11 mouse cellular contexts compared by ENCODE assay signal in the genomic region with DNA sequence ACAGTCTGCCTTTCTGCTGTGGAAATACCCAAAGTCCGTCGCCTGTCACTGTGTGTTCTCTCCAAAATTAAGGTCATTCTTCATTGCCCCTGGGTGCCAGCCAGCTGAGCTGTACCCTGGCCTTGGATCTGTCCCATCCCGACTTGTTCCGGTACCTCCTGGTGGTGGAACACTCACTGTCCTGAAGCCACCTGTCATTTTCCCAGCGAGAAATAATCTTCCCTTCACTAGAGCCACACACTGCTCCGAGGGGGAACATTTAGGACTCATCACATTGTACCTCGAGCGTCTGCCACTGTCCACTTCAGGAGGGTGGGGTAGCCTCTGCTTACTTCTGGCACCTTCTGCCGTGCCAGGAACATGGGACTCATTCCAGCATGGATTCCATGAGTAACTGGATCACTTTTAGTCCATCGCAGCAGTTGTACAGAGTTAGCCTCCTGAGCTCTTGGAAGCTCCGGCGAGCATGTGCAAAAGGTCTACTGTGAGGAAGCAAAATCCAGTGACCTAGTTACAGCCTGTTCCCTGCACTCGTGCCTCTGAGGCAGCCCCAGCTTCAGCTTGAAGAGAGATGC.
DNase-seq lines count a peak whose midpoint lies in the region; ATAC-seq lines count a peak whose summit lies in the region.
"Had no signal": no experiment of that assay in that cellular context is flagged by ENCODE, and none has a peak within 500 bp of the region (broad histone marks: within the 10 kb centered on the region; RNA-seq: fewer than 3 reads in every experiment).

No protein-coding gene starts in this region.

- no peaks in the 10 kb centered on the region for H3K9me3 ChIP-seq in kidney, embryonic 15.5 days (replicated peaks)
- H3K9me3 ChIP-seq in forebrain, embryonic 12.5 days = no peaks in the 10 kb centered on the region
- no peaks in the 10 kb centered on the region for H3K9me3 ChIP-seq in forebrain, embryonic 14.5 days (replicated peaks; ENCODE audit: control insufficient read depth, low read length)
- H3K9me3 ChIP-seq: midbrain, embryonic 15.5 days had no signal

- peak; percentile 72 for DNase-seq in kidney, adult 11 months
- DNase-seq in thymus, postnatal 4 days = peak; percentile 52
- no peak for DNase-seq in thymus, postnatal 25 days
- peak; percentile 49 to 60 for DNase-seq in heart, adult 9 months (ENCODE audit: low spot score in 2 of 2)
- no peak for DNase-seq in forebrain, embryonic 14.5 days (ENCODE audit: low spot score)
- DNase-seq in right cerebral cortex, postnatal 4 days = no peak
- DNase-seq: right cerebral cortex, adult 18-20 months had no signal

- WGBS in kidney, embryonic 15.5 days = 89% methylated on average over 13 of the region's 13 CpGs
- 91% methylated on average over 13 of the region's 13 CpGs for WGBS in forebrain, embryonic 12.5 days
- WGBS in forebrain, embryonic 14.5 days = 93% methylated on average over 13 of the region's 13 CpGs

- no peak overlapping the region for H3K4me2 ChIP-seq in kidney, embryonic 15.5 days
- H3K4me2 ChIP-seq in forebrain, embryonic 12.5 days = no peak overlapping the region
- H3K4me2 ChIP-seq in forebrain, embryonic 14.5 days (ENCODE audit: low read length) = no peak overlapping the region
- H3K4me2 ChIP-seq: limb, embryonic 15.5 days; midbrain, embryonic 15.5 days had no signal

- ATAC-seq in kidney, embryonic 15.5 days (replicated peaks; ENCODE audit: low FRiP score) = no peak
- no peak for ATAC-seq in forebrain, embryonic 12.5 days (ENCODE audit: low FRiP score)
- no peak for ATAC-seq in forebrain, embryonic 14.5 days
- ATAC-seq: midbrain, embryonic 15.5 days had no signal

- H3K4me1 ChIP-seq in kidney, embryonic 15.5 days = peaks cover 20% of the 10 kb centered on the region
- H3K4me1 ChIP-seq in forebrain, embryonic 12.5 days = peaks cover 6% of the 10 kb centered on the region; the same call in 1 of the 2 replicates
- H3K4me1 ChIP-seq in forebrain, embryonic 14.5 days (ENCODE audit: control insufficient read depth, insufficient read depth, low read length) = peaks cover 3% of the 10 kb centered on the region; the same call in 1 of the 2 replicates

- no peak overlapping the region for H3K9ac ChIP-seq in kidney, embryonic 15.5 days
- no peak overlapping the region for H3K9ac ChIP-seq in forebrain, embryonic 12.5 days
- H3K9ac ChIP-seq in forebrain, embryonic 14.5 days (ENCODE audit: low read length) = no peak overlapping the region
- H3K9ac ChIP-seq: limb, embryonic 15.5 days; midbrain, embryonic 15.5 days had no signal

- H3K27me3 ChIP-seq in kidney, embryonic 15.5 days = no peaks in the 10 kb centered on the region
- no peaks in the 10 kb centered on the region for H3K27me3 ChIP-seq in forebrain, embryonic 12.5 days
- no peaks in the 10 kb centered on the region for H3K27me3 ChIP-seq in forebrain, embryonic 14.5 days (replicated peaks; ENCODE audit: control insufficient read depth, insufficient read depth, low read length)
- H3K27me3 ChIP-seq: limb, embryonic 15.5 days; midbrain, embryonic 15.5 days had no signal

- H3K36me3 ChIP-seq in kidney, embryonic 15.5 days = no peaks in the 10 kb centered on the region
- H3K36me3 ChIP-seq in forebrain, embryonic 12.5 days (replicated peaks) = no peaks in the 10 kb centered on the region
- no peaks in the 10 kb centered on the region for H3K36me3 ChIP-seq in forebrain, embryonic 14.5 days (ENCODE audit: control insufficient read depth, insufficient read depth, low read length)
- H3K36me3 ChIP-seq: limb, embryonic 15.5 days; midbrain, embryonic 15.5 days had no signal

- no peak overlapping the region for H3K4me3 ChIP-seq in kidney, embryonic 15.5 days (replicated peaks)
- no peak overlapping the region for H3K4me3 ChIP-seq in forebrain, embryonic 12.5 days (replicated peaks)
- H3K4me3 ChIP-seq in forebrain, embryonic 14.5 days (ENCODE audit: low read depth, low read length) = no peak overlapping the region
- H3K4me3 ChIP-seq: limb, embryonic 15.5 days; midbrain, embryonic 15.5 days had no signal

- no peak overlapping the region for H3K27ac ChIP-seq in kidney, embryonic 15.5 days
- no peak overlapping the region for H3K27ac ChIP-seq in forebrain, embryonic 12.5 days
- H3K27ac ChIP-seq in forebrain, embryonic 14.5 days (ENCODE audit: low read depth, low read length) = no peak overlapping the region
- H3K27ac ChIP-seq: limb, embryonic 15.5 days; midbrain, embryonic 15.5 days had no signal

Comparison
In these comparisons a context has a peak if more than half of its experiments do, and no peak if none do; other contexts are left out.
1. DNase-seq: peak in kidney, adult 11 months (single experiment), thymus, postnatal 4 days (single experiment) and heart, adult 9 months (2 of 2); none in thymus, postnatal 25 days (single experiment), forebrain, embryonic 14.5 days (single experiment) and right cerebral cortex, postnatal 4 days (single experiment).